Mouse (Mus musculus) effector memory CD4-positive, alpha-beta T cell, adult 5 months (primary cell): Measurements from ENCODE around the gene Sc5d. TPM values are rescaled to one million over a fixed set of nuclear protein-coding genes. Genes with fewer than 3 reads are reported as not detected.

Experiments
- polyA plus RNA-seq: library from polyadenylated mRNA; unstranded; fragments of 100-300 nt; shearing (Covaris generic); gene quantifications from one replicate; pipeline ENCODE4 v1.2.1, GENCODE M21; 2017

Gene Sc5d
- polyA plus RNA-seq, result 83.9 TPM

GRCm38 (mm10) chr9:42264145-42264544 lies at the start of gene Sc5d:
Gene Sc5d (minus strand): TSS chr9:42264256.

Other genes with a start within 250 kb of the Sc5d start
- gene Sorl1, start 140.0 kb downstream of the Sc5d start, polyA plus RNA-seq, result 93.3 TPM
- 0.06 TPM for gene Tecta, start 135.7 kb upstream of the Sc5d start, polyA plus RNA-seq
- gene Tbcel, start 243.6 kb upstream of the Sc5d start, polyA plus RNA-seq, result 27.6 TPM